Mouse (Mus musculus) embryonic fibroblast, embryonic 13.5 days (primary cell): ENCODE measurements at regions not wholly inside any gene's neighbourhood (a gene's known extent, or its start where the extent isn't known, plus 50 kb on each side); places are given as distances from the start of the nearest gene placed in this dataset.

Experiments used
- CTCF ChIP-seq: IDR thresholded peaks from 2 replicates; pipeline ENCODE4 v1.5.1; 2011; ENCODE audit warnings: mild to moderate bottlenecking, control low read depth, low read length, moderate library complexity, borderline replicate concordance; ENCODE audit not compliant: insufficient read depth
- POLR2A ChIP-seq: IDR thresholded peaks from 2 replicates; pipeline ENCODE4 v1.6.1; 2011; ENCODE audit warnings: low read depth, mild to moderate bottlenecking, control low read depth, low read length, moderate library complexity

DNA sequence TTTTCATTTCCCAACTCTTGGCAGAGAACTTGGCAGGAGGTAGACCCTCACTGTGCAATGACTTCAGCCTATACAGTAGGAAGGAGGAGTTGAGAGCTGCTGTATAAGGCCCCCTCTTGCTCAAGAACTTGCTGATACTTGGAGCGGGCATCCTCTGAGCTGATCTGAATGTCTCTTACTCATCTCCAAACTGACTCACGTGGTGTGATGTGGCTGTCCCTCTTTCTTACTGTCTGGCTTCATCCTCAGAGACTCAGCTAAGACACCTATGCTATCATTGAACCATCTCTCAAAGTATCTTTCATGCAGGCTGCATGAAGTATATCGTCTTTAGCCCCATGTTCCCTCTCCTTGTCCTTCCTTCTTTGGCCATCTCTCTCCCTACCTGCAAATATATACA lies 307.9 kb upstream of the 3110018I06Rik start:
- TF ChIP-seq CTCF (no peak), POLR2A (no peak)
